Mouse (Mus musculus): Measurements from ENCODE around the gene Myof. TPM values are rescaled to one million over a fixed set of nuclear protein-coding genes. Genes with fewer than 3 reads are reported as not detected.

Gene Myof
- total RNA-seq, 1 experiment from 2014 or later, result 4.6 TPM

- ATAC-seq (replicated peaks; ENCODE audit: insufficient number of reproducible peaks, low FRiP score, low TSS enrichment, poor library complexity, severe bottlenecking), result peak; percentile 70
These were observed 80.0 kb downstream of the Myof start for GRCm38 (mm10) chr19:37963421-37963820.

- ATAC-seq (replicated peaks; ENCODE audit: insufficient number of reproducible peaks, low FRiP score, low TSS enrichment, poor library complexity, severe bottlenecking), result no peak
These were observed 82.6 kb downstream of the Myof start for GRCm38 (mm10) chr19:37960791-37961190.

DNA sequence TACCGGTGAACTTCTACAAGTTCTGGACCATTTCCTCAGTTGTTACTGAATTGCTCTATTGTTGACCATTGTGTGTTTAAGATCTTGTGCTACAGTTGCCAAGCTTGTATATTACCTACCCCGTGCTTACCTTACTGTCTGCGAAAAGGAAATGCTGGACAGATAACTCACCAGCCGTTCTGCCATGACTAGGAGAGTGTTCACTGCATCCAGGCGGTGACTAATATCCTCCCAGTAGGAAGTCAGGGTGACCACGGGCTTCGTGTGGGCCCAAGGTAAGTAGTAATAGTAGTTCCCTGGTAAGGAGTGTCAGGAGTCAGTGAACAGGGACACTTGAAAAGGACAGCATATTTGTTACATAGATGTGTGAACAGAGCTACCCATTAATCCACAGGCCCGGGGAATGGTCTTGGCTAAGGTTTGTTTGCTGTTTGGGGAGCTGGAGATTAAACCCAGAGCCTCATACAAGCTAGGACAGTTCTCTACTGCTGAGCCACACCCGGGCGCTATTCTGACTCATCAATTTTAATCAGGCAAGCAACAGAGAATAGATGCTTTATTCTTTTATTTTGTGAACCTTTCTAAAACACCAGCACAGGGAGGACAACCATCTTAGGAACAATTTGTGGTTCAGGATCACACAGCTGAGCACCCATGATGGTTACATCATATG is 83.7 kb downstream of the Myof start:
- no peak for ATAC-seq (replicated peaks; ENCODE audit: insufficient number of reproducible peaks, low FRiP score, low TSS enrichment, poor library complexity, severe bottlenecking)

- ATAC-seq (replicated peaks; ENCODE audit: insufficient number of reproducible peaks, low FRiP score, low TSS enrichment, poor library complexity, severe bottlenecking), result no peak
These were observed 84.3 kb downstream of the Myof start for GRCm38 (mm10) chr19:37959076-37959475.

DNA sequence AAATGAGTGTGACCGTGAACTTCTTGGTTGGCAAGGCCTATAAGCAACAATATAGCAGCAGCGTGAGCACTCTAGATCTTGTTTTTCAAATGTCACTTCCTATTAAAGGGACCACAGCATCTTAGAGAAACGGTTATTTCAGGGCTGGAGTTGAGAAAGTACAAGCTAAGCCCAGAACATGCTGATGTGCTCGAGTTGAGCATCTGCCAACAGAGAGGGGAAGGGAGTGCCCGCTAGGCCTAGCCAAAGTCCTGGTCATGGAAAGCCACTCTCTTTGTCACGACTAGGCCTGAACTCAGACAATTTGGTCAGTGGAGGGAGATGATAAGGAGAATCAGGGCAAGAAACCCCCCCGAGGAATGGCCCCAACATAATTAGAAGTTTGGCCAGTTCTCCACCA is 86.1 kb downstream of the Myof start:
- peak; percentile 55 for ATAC-seq (replicated peaks; ENCODE audit: insufficient number of reproducible peaks, low FRiP score, low TSS enrichment, poor library complexity, severe bottlenecking)

DNA sequence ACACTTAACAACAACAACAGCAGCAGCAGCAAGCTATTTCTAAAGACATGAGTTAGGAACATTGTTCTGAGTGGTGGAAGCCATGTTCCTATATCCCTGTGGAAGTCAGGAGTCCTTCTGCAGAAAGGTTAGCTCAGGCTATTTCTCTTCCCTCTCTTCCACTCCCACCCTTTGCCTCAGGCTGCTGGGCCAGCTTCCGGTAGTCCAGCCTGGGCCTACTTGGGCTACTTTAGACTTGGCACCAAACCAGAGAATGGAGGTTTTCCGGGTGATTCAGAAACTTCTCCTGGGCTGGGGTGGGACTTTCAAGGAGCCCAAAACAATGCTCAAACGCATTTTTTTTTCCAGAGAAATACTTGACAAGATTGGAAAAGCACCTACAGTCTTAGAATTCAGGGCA is 87.4 kb downstream of the Myof start:
- ATAC-seq (replicated peaks; ENCODE audit: insufficient number of reproducible peaks, low FRiP score, low TSS enrichment, poor library complexity, severe bottlenecking), result no peak

DNA sequence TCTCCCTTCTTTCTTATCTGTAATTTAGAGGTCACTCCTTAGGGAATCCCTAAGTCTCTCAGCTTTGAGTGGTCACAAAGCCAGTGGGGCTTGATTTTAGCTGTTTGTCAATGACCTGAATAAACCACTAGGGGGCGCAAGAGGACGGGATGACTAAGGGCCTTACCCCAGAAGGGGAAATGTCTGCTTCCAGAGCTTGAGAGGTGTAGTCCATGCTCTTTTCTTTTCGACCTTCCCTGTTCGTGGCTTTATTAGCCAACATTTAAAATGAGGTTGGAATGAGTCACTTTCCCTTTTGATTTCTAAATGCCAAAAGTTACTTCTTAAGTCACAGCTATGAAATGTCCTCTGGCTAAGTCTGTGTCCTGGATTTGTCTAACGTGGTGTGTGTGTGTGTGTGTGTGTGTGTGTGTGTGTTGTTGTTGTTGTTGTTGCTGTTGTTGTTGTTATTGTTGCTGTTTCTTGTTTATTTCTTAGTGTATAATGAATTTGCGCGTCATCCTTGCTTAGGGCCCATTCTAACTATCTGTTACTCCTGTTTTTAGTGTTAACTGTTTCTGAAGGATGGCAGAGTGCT is 87.9 kb downstream of the Myof start:
- peak; percentile 91 for ATAC-seq (replicated peaks; ENCODE audit: insufficient number of reproducible peaks, low FRiP score, low TSS enrichment, poor library complexity, severe bottlenecking)

GRCm38 (mm10) chr19:37954772-37955171 is 88.6 kb downstream of the Myof start:
- ATAC-seq (replicated peaks; ENCODE audit: insufficient number of reproducible peaks, low FRiP score, low TSS enrichment, poor library complexity, severe bottlenecking), result no peak

GRCm38 (mm10) chr19:37954236-37954635 is 89.1 kb downstream of the Myof start:
- no peak for ATAC-seq (replicated peaks; ENCODE audit: insufficient number of reproducible peaks, low FRiP score, low TSS enrichment, poor library complexity, severe bottlenecking)

DNA sequence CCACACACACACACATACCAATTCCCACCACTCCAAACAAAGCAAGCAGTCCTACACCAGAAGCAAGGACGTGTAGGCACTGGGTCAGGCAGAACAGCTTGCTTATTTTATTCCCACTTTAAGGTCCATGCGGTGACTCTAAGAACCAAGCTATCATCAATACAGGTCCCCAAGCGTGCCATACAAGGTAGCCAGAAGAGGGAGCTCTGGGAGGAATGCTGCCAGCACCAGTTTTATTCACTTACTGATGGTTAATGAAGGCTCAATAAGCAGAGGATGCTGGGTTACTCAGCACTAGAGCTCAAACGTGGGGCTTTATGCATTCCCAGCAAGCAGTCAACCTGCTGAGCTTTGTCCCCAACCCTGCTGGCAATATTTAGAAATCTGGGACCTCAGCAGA is 96.7 kb downstream of the Myof start:
- ATAC-seq (replicated peaks; ENCODE audit: insufficient number of reproducible peaks, low FRiP score, low TSS enrichment, poor library complexity, severe bottlenecking), result no peak

DNA sequence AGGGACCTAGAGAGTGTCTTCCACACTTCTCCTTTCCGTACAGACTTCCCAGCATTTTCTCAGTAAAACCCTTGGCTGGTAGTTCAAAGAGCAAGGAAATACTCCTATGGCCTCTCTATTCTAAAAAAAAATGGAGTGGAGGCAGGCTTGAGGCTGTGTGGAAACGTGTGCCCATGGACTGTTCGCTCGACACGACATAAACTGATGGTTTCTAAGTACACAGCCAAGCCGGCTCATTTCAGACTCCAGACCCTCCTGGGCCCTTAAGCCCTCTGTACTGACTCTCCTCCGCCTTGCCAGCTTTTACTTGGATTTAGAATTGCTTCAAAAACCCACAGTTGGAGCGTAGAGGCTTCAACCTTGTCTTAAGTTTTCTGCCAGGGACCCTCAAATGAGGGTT is 97.3 kb downstream of the Myof start:
- ATAC-seq (replicated peaks; ENCODE audit: insufficient number of reproducible peaks, low FRiP score, low TSS enrichment, poor library complexity, severe bottlenecking), result no peak

DNA sequence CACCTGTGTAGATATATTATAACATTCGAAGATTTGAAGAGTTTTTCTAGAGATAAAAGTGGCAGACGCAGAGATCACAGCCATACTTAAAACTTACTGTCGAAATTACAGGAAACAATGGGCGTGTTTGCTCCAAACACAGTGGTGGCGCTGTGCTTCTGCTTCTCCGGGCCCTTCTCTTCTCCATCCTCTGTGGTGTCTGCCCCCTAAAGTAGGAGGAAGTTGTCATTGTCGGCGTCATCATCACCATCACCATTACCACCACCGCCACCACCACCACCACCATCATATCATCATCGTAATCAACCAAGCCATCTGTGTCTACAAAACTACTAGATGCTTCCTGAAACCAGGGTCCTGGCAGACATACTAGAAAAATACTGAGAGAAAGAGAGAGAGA is 104.2 kb downstream of the Myof start:
- ATAC-seq (replicated peaks; ENCODE audit: insufficient number of reproducible peaks, low FRiP score, low TSS enrichment, poor library complexity, severe bottlenecking), result no peak

DNA sequence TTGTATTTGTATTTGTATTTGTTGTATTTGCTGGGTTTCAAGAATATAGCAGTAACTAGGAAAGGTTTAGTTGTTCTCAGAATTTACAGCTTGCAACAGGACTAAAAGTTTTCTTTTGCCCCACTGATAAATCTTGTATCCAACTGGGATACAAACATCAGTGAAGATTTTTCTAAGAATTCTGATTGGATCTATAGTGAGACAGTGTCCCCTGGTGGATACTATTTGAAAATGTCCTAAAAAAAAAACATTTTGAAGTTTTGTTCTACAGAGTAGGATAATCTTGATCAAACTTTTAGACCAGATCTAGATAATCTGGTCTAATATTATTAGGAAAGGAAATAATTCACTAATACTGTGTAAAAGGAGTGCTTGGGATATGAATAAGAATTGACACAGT is 106.3 kb downstream of the Myof start:
- no peak for ATAC-seq (replicated peaks; ENCODE audit: insufficient number of reproducible peaks, low FRiP score, low TSS enrichment, poor library complexity, severe bottlenecking)

DNA sequence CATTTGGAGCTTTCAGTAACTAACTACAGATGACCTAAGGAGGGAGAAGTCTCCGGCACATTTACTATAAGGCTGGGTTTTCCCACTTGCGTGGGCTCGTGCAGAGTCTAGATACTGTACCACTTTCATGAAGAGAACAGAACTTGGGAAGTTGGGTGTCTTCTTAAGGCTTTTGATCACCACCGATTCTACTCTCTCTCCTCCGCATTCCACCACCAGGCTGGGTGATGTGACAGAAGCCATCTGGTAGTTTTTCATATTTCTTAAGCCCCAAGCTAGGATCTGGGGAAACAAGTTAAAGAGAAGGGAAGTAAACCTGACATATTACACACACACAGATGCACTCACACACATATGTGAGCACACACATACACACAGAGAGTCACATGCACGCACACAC is 108.7 kb downstream of the Myof start:
- no peak for ATAC-seq (replicated peaks; ENCODE audit: insufficient number of reproducible peaks, low FRiP score, low TSS enrichment, poor library complexity, severe bottlenecking)

DNA sequence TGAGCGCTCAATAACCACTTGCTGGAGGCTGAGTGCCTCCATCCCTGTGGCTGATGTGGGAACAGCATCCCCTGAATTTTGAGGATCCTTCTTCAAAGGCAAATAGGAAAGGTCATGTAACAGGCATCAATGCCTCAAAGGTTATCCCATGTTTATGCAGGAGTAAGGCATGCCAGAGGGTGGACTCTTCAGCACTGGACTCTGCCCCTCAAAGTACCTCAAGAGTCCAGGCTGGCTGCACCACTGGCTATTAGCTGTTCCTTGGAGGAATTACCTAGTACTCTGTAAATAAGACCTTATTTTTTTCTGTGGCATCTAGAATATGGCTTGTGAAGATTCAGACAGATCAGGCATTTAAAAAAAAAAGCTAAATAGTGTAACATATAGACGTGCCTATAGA is 111.2 kb downstream of the Myof start:
- ATAC-seq (replicated peaks; ENCODE audit: insufficient number of reproducible peaks, low FRiP score, low TSS enrichment, poor library complexity, severe bottlenecking), result no peak

DNA sequence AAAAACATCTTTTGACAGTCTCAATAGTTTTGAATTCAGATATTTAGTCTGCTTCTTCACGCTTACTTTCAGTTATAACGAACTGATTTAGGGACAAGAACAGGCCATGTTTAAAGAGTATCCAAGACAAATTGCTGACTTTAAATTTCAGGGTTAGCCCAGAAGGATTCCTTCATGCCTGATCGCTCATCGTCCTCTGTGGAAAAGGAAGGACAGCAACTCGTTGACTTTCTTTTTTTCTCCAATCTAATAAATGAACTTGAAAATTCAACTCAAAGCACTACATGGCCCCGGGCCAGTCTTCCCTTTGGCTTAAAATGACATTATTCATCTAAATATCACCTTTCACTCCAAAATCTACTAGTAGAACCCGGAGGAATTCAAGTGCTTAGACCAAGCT is 115.5 kb downstream of the Myof start:
- ATAC-seq (replicated peaks; ENCODE audit: insufficient number of reproducible peaks, low FRiP score, low TSS enrichment, poor library complexity, severe bottlenecking), result no peak

GRCm38 (mm10) chr19:37925323-37925722 is 118.1 kb downstream of the Myof start:
- no peak for ATAC-seq (replicated peaks; ENCODE audit: insufficient number of reproducible peaks, low FRiP score, low TSS enrichment, poor library complexity, severe bottlenecking)

GRCm38 (mm10) chr19:37924266-37924665 is 119.1 kb downstream of the Myof start:
- ATAC-seq (replicated peaks; ENCODE audit: insufficient number of reproducible peaks, low FRiP score, low TSS enrichment, poor library complexity, severe bottlenecking), result no peak

DNA sequence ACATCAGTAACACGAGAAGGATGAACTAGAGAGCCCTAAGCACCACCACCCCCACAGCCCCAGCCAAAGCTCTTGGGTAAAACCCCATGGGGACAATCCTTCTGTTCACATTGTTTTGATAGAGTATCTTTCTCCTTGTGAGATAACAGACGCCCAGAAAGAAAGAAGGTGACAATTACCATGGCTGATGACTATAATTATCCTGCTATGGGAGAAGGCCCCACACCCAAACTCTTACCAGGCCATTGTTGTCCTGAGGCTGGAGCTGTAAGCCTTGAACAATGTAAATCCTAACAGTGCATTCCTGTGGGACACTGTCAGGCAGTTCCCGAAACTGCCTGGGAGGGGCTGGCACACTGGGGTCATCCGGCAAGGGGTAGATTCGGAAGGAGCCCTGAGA is 122.3 kb downstream of the Myof start:
- no peak for ATAC-seq (replicated peaks; ENCODE audit: insufficient number of reproducible peaks, low FRiP score, low TSS enrichment, poor library complexity, severe bottlenecking)

DNA sequence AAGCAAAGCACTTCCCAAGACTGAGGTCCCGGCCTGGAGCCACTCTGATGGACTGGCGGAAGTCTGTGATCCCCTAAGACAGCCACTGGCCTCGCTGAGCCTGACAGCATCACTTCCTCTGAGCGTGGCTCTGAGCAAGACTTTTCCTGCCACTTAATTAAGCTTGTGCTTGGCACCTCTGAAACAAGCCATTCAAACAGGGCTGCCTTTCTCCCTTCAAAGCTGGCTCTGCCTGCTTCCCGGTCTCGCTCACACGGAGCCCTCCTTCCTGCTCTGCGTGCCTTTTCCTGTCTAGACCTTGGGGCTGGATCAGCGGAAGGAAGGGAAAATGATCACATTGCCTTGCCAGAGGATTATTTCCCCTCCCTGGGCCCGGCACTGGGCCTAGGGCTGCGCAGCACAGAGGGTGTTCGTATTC is 124.9 kb downstream of the Myof start:
- ATAC-seq (replicated peaks; ENCODE audit: insufficient number of reproducible peaks, low FRiP score, low TSS enrichment, poor library complexity, severe bottlenecking), result no peak

- no peak for ATAC-seq (replicated peaks; ENCODE audit: insufficient number of reproducible peaks, low FRiP score, low TSS enrichment, poor library complexity, severe bottlenecking)
These were observed 129.1 kb downstream of the Myof start for GRCm38 (mm10) chr19:37914261-37914660.

Measured in monocyte, adult 5-6 weeks (primary cell).